Mouse (Mus musculus) G1E (cell line): ENCODE measurements around the gene Cnr2.

Experiments used
- CTCF ChIP-seq: IDR thresholded peaks from 2 replicates; pipeline ENCODE4 v1.5.1; 2012; ENCODE audit warnings: low read depth, low read length, inconsistent platforms, mixed read lengths
- GATA1 ChIP-seq: IDR thresholded peaks from 2 replicates; pipeline ENCODE4 v1.6.1; 2012; ENCODE audit warnings: borderline replicate concordance, low read length, inconsistent platforms, mixed read lengths
- GATA2 ChIP-seq: IDR thresholded peaks from 2 replicates; pipeline ENCODE4 v1.6.1; 2012; ENCODE audit warnings: low read depth, low read length, inconsistent platforms, borderline replicate concordance

- TF ChIP-seq CTCF (no peak), GATA2 (no peak), GATA1 (no peak)
Measured at GRCm38 (mm10) chr4:135872015-135872414, 23.2 kb upstream of the Cnr2 start.
